Comparison of ENCODE assay signal across 26 mouse cellular contexts in genomic region chr9:60226679-60227078, GRCm38 (mm10).
DNase-seq lines count a peak whose midpoint lies in the region; ATAC-seq and TF ChIP-seq lines count a peak whose summit lies in the region.
"Had no signal": no experiment of that assay in that cellular context is flagged by ENCODE, and none has a peak within 500 bp of the region (broad histone marks: within the 10 kb centered on the region; RNA-seq: fewer than 3 reads in every experiment).

No protein-coding gene starts in this region.

- peak overlapping the region; percentile 50 for H3K27ac ChIP-seq in forebrain, postnatal 0 days (ENCODE audit: low read depth, low read length)
- H3K27ac ChIP-seq in forebrain, embryonic 10.5 days, result no peak overlapping the region
- H3K27ac ChIP-seq in embryonic fibroblast, embryonic 13.5 days (ENCODE audit: insufficient read depth, low read length), result peak overlapping the region; percentile 93
- H3K27ac ChIP-seq: heart, adult 2 months; heart, embryonic 13.5 days; hindbrain, embryonic 13.5 days; kidney, postnatal 0 days; macrophage had no signal

- no peak overlapping the region for H3K9ac ChIP-seq in forebrain, postnatal 0 days
- H3K9ac ChIP-seq: heart, embryonic 13.5 days; hindbrain, embryonic 13.5 days; liver, postnatal 0 days had no signal

- DNase-seq in forebrain, postnatal 0 days, result peak; percentile 55
- no peak for DNase-seq in forebrain, embryonic 10.5 days (ENCODE audit: extremely low spot score, low spot score)
- peak; percentile 59 to 60 for DNase-seq in right cerebral cortex, postnatal 10 days (ENCODE audit: low spot score in 2 of 2)
- DNase-seq in right cerebral cortex, postnatal 36 days (ENCODE audit: low spot score in 2 of 2), result no peak
- peak; percentile 22 for DNase-seq in skeletal muscle tissue, adult 2 months (ENCODE audit: low read depth, low spot score)
- no peak for DNase-seq in spleen, adult 18-20 months
- no peak for DNase-seq in heart, postnatal 14 days
- DNase-seq: adrenal gland, postnatal 25 days; cerebellum, adult 11 months; cerebellum, adult 9-11 months; gastrocnemius, postnatal 36 days; heart, adult 2 months; kidney, adult 2 months; left cerebral cortex, postnatal 4 days; liver, postnatal 0 days; thymus, adult 2 months; thymus, postnatal 4 days had no signal

- H3K9me3 ChIP-seq in forebrain, postnatal 0 days (ENCODE audit: low read length), result no peaks in the 10 kb centered on the region
- no peaks in the 10 kb centered on the region for H3K9me3 ChIP-seq in forebrain, embryonic 10.5 days
- H3K9me3 ChIP-seq: heart, embryonic 13.5 days; hindbrain, embryonic 13.5 days had no signal

- peak; percentile 45 for ATAC-seq in forebrain, postnatal 0 days
- ATAC-seq: CD4-positive, CD25-positive, alpha-beta regulatory T cell, adult 4 months; inflammation-experienced regulatory T-cells, adult 6 months; liver, postnatal 0 days; lung, postnatal 0 days had no signal

- no peak for TF ChIP-seq CTCF in forebrain, postnatal 0 days (IDR thresholded peaks at IDR 0.05; ENCODE audit: low read depth)
- no peak for TF ChIP-seq CTCF in embryonic fibroblast, embryonic 13.5 days (IDR thresholded peaks at IDR 0.05; ENCODE audit: borderline replicate concordance, insufficient read depth, low read length)

- no peaks in the 10 kb centered on the region for H3K36me3 ChIP-seq in forebrain, postnatal 0 days (ENCODE audit: insufficient read depth)
- no peaks in the 10 kb centered on the region for H3K36me3 ChIP-seq in forebrain, embryonic 10.5 days (replicated peaks)
- H3K36me3 ChIP-seq: heart, embryonic 13.5 days; hindbrain, embryonic 13.5 days had no signal

- H3K4me3 ChIP-seq in forebrain, postnatal 0 days (ENCODE audit: low read depth, low read length), result no peak overlapping the region
- H3K4me3 ChIP-seq in forebrain, embryonic 10.5 days, result no peak overlapping the region
- H3K4me3 ChIP-seq in embryonic fibroblast, embryonic 13.5 days (ENCODE audit: insufficient read depth, low read length), result no peak overlapping the region
- H3K4me3 ChIP-seq: heart, adult 2 months; heart, embryonic 13.5 days; hindbrain, embryonic 13.5 days; left cerebral cortex, adult 2 months had no signal

- WGBS in forebrain, postnatal 0 days, result 44% methylated on average over 4 of the region's 4 CpGs
- WGBS in forebrain, embryonic 10.5 days, result 90% methylated on average over 4 of the region's 4 CpGs

- no peak for TF ChIP-seq POLR2A in embryonic fibroblast, embryonic 13.5 days (IDR thresholded peaks at IDR 0.05; ENCODE audit: low read depth, low read length)

- intact Hi-C loops in heart, postnatal 14 days (cut with DNase I), result no loop called here

- peaks cover 9% of the 10 kb centered on the region for H3K4me1 ChIP-seq in forebrain, postnatal 0 days (ENCODE audit: insufficient read depth)
- H3K4me1 ChIP-seq in forebrain, embryonic 10.5 days, result peaks cover 57% of the 10 kb centered on the region
- peaks cover 6% of the 10 kb centered on the region for H3K4me1 ChIP-seq in embryonic fibroblast, embryonic 13.5 days (ENCODE audit: control insufficient read depth, insufficient read depth, low read length)

- no peaks in the 10 kb centered on the region for H3K27me3 ChIP-seq in forebrain, postnatal 0 days (ENCODE audit: insufficient read depth, low read length)
- H3K27me3 ChIP-seq in forebrain, embryonic 10.5 days (ENCODE audit: poor library complexity, severe bottlenecking), result peaks cover 59% of the 10 kb centered on the region
- H3K27me3 ChIP-seq: heart, embryonic 13.5 days; hindbrain, embryonic 13.5 days had no signal

- H3K4me2 ChIP-seq in forebrain, postnatal 0 days (ENCODE audit: low read depth), result no peak overlapping the region
- H3K4me2 ChIP-seq: heart, embryonic 13.5 days; hindbrain, embryonic 13.5 days had no signal

Comparison
In these comparisons a context has a peak if more than half of its experiments do, and no peak if none do; other contexts are left out.
1. DNase-seq: peak in forebrain, postnatal 0 days (single experiment), right cerebral cortex, postnatal 10 days (2 of 2) and skeletal muscle tissue, adult 2 months (single experiment); none in forebrain, embryonic 10.5 days (single experiment), right cerebral cortex, postnatal 36 days (0 of 2), spleen, adult 18-20 months (0 of 2) and heart, postnatal 14 days (0 of 2).